Mouse (Mus musculus) thymus, postnatal 36 days (tissue): ENCODE data around the gene Mllt11.

Experiments used
- DNase-seq, 2 experiments: peaks; one replicate each; pipeline ENCODE4 v3.0.0; 2022; ENCODE audit warnings: mixed read lengths in 2 of 2

The Mllt11 gene

DNA sequence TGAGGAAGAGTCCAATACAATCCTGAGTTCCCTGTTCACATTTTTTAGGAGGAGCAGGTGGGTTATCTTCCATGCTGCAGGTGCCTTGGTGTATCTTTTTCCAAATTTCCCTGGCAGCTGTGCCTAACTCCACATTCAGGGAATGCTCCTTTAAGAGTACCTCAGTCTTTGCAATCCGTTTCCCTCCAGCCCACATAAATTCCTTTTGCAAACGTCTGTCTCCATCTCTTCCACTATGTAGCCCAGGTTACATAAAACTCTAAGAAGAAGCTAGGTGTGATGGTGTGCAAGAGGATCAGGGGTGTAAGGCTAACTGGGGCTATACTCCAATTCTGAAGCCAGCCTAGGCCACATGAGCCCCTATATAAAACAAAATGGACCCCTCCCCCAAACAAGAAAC is 11.1 kb upstream of the Mllt11 start:
- DNase-seq = no peak

DNA sequence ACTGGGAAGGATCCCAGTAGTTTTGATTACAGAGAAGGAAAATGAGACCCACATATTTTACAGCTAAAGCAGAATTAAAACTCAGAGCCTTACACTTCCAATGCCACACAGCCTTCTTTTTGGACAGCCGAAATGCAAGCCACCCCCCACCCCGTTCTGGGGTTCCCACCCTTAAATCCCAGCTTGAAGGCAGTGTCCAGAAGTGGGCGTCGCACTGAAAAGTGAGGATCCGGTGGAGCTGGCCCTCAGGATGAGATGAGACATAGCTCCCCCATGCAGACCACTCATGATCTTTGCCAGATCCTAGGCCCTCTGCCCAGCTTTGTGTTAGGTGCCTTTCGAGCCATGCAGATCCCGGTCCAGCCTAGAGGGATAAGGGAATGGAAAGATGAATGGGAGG is 9.5 kb upstream of the Mllt11 start, which contains the start of gene Gm128:
TSS of gene Gm128 (minus strand) at position 101 of the 400 bp plus-strand sequence.
- DNase-seq = no peak

GRCm38 (mm10) chr3:95240900-95241299 is 8.9 kb upstream of the Mllt11 start:
- DNase-seq = no peak

- no peak for DNase-seq
Measured at GRCm38 (mm10) chr3:95239971-95240370, 8.0 kb upstream of the Mllt11 start.

DNA sequence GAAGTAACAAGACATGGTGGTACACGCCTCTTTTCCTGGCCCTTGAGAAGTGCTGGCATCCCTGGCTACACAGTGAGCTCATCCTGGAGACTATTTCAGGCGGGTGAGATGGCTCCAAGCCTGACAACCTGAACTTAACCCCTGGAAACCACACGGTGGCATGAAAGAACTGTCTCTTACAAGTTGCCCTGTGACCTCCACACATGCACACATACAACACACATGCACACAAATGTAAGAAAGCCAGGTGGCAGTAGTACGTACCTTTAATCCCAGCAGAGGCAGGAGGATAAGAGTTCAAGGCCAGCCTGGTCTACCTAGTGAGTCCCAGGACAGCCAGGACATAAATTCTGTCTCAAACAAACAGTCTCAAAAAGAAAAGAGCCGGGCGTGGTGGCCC is 7.1 kb upstream of the Mllt11 start:
- no peak for DNase-seq

- DNase-seq = no peak
Measured at GRCm38 (mm10) chr3:95237541-95238099, 5.6 kb upstream of the Mllt11 start.

DNA sequence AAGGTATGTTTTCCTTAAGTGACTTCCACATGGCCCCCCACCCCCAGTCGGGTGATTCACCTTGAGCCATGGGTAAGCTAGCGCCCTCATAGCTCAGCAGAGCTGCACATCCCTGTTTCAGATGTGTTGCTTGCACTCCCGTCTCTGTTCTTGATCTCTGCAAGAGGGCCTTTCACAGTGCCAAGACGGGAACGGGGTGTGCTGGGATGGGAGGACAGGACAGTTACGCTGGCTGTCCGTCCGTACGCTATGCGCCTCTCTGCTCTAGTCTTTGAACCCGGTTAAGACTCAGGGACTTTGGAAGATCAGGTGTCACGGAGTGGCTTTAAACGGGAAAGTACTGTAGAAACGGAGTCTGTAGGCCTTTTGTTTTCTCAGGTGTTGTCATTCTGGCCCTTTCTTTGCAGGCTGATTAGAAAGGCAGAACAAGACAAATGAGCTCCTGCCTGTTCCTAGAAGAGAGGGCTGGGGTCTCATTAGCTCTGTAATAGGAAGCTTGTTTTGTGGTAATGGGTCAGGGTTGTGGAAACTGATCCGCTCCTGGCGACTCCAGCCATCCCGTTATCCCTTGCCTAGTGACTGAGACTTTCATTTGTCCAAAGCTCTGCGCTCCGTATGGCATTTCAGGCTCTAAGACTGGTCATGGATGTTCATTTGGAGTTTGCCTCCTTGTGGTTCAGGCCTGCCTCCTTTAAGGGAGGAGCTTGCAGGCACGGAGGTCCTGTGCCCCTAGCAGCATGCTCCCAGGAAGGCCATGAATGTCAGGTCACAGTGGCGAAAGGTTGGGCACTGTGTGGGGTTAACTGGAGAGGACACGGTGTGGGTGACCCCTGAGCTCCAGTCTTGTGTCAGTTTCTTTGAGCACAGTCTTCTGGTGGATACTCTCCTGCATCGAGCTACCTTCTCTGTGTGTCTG is 3.7 kb upstream of the Mllt11 start:
- DNase-seq = no peak

DNA sequence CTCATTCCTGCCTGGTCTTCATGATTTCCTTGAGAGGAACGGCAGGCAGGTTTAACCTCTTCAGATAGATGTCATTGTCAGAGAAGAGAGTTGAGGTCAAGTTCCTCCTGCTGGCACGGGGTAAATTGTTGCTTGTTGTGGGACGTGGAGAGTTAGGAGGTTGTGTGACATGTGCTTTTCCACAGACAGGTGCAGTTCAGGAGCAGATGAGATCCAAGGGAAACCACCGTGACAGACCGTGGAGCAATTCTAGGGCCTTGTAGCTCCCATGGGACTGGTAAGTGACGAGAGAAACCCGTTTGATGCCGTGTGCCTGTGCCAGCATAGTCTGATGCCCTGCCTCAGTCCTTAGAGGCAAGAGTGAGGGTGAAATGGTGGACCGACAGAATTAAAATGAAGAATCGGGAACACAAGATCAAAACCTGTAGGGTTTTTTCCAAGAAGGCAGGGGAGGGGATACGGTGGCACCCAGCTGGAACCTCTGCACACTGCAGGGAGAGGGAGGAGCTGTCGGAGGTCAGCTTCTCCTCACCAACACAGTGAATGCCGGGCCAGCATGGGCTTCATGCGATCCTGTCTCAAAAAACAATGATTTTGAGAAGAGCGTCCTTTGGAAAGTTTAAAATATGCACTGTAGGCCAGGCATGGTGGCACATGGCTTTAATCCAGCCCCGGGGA is 1.5 kb upstream of the Mllt11 start:
- DNase-seq = no peak

- no peak for DNase-seq
Measured at GRCm38 (mm10) chr3:95232771-95233170, 800 bp upstream of the Mllt11 start.

- peak; percentile 47 to 68 for DNase-seq
Measured at GRCm38 (mm10) chr3:95230495-95231297, 1.3 kb downstream of the Mllt11 start.

- peak; percentile 44 to 53 for DNase-seq
Measured at GRCm38 (mm10) chr3:95229781-95230494, 2.0 kb downstream of the Mllt11 start.

- DNase-seq = peak; percentile 56 to 62
Measured at GRCm38 (mm10) chr3:95228894-95229780, 2.8 kb downstream of the Mllt11 start.

DNA sequence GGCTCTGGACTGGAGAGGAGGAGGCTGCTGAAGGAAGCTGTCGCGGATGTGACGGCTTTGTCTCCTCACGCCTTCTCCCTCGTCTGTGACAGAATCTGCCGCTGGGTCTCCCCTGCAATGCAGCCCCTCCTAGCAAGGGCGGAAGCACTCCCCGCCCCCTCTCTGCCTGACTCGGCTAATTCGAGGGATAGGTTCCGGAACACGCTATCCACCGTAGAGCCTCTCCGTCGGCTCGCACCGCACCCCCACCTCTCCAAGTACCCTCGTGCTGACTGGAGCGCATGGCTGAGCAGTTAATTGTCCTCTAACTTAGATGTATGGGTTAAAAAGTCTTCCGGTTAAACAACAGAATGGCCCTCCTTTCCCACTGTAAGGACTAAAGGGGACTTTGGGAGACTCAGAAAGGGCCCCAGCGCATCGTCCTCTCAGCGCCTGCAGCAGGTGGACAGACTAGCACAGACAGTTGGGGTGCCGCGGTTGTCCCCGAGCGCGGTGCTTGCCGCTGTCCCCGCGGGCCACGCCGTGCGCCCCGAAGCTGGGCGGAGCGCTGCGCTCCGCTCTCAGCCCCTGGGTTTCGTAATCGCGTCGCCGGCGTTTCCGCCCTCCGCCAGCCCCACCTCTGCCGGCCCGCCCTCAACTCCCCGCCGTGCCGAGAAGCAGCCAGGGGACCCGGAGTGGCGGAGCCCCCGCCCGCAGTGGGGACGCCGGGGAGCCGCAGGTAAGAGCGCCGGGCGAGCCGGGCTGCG is 3.6 kb downstream of the Mllt11 start, which contains the start of gene Cdc42se1:
TSS of gene Cdc42se1 (plus strand) at position 585 of the 746 bp plus-strand sequence.
- DNase-seq = peak; percentile 91 to 95

DNA sequence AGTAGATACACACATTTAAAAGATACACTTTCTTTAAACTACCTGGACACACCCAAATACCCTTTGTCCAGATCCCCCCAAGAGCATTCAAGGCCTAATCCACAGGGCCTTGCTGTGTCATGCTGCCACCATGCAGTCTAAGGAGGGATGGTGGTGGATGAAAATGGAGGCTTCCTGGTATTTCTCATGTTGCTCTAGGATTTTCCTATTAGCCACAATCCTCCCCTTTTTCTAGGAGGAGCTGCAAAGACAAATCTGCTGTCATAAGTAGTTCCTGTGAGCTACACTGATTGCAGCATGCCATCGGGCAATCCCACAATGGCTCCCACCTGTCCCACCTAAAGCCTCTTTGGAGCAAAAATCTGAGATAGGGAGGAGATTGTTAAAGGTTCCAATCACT is 4.8 kb downstream of the Mllt11 start:
- no peak for DNase-seq

DNA sequence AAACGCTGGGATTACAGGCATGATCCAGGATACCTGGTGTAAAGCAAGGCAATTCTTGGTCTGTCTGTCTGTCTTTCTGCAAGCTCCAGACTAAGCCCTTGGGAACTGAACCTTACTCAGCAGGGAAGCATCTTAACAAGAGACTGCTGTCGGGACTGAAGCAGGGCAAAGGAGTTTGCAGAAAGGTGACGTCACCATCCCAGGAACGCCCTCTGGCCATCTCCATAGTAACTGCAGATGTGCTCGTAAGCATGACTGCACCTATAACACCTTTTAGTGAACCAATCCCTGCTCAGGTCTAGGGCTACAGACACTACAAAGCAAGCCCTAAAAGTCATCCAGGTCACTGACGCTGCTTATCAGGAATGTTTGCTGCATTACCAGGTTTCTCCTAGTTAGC is 7.7 kb downstream of the Mllt11 start:
- DNase-seq = no peak

GRCm38 (mm10) chr3:95223041-95223440 is 8.9 kb downstream of the Mllt11 start:
- no peak for DNase-seq

DNA sequence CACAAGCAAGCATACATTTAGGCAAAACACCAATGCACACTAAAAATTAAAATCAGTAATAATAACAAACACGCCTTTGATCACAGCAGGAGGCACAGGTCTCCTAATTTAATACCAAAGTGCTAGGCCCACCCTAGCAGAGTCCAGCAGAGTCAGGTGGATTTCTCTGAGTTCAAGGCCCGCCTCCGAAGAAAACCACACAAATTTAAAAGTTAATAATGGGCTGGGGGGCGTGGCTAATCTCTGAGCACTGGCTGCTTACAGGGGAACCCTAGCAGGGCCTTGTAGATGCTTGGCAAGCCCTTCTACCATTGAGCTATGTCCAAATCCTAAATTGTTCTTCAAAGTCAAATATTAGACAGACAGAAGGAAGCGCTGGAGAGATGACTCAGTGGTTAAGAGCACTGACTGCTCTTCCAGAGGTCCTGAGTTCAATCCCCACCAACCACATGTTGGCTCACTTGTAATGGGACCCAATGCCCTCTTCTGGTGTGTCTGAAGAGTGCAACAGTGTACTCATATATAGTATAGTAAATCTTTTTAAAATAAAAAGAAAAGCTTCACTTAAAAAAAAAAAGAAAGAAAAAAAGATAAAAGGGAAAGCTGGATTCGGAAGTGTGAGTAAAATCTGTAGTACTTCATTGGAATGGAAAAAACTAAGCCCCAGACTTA is 13.4 kb downstream of the Mllt11 start:
- peak in 1 of 2 experiments; percentile 33 for DNase-seq

- DNase-seq = peak; percentile 96 to 97
Measured at GRCm38 (mm10) chr3:95217255-95218134, 14.5 kb downstream of the Mllt11 start, which contains the start of gene Gabpb2. Gabpb2 (minus strand) TSS chr3:95217916.
